Mouse (Mus musculus): ENCODE measurements around the gene Hepacam2. TPM values are rescaled to one million over a fixed set of nuclear protein-coding genes. Genes with fewer than 3 reads are reported as not detected.
"Not testable (repeated sequence)": the region's sequence is repeated elsewhere in the genome, so short reads cannot be mapped to it uniquely, and the experiment has no call there.

Gene Hepacam2
- polyA plus RNA-seq, 1 experiment = 41.7 TPM

DNA sequence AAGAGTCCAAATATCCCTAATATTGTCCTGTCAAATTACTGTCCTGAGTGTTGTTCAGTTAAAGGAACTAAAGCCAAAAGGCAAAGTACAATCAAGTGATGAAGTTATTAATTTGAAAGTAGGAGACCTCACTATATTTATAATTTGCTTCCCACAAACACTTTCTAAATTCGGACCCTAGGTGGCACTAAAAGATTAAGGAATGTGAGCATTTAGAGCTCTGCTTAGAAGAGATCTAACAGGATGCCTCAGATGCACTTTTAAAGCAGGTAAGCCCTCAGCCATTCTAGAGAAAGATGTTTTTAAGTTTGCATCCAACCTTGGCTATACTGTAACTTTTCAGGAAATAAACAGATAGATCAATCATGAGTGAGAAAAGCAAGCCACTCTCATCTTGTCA is 54.2 kb downstream of the Hepacam2 start:
- Histone ChIP-seq H3K4me1 (ENCODE audit: control insufficient read depth, insufficient read depth, insufficient read length, low read length) (no peaks in the 10 kb centered on the region), H3K27ac (ENCODE audit: insufficient read depth, low read depth, low read length) (no peak overlapping the region), H3K36me3 (ENCODE audit: control insufficient read depth, insufficient read depth, low read length) (no peaks in the 10 kb centered on the region), H3K27me3 (ENCODE audit: control insufficient read depth, insufficient read depth, low read length) (no peaks in the 10 kb centered on the region), H3K4me3 (ENCODE audit: low read depth, low read length) (no peak overlapping the region)
- no peak for TF ChIP-seq CTCF (IDR thresholded peaks at IDR 0.05; ENCODE audit: extremely low read depth, insufficient read length, insufficient replicate concordance, low read depth, low read length)
- TF ChIP-seq POLR2A (IDR thresholded peaks at IDR 0.05; ENCODE audit: low read depth, low read length) = no peak
- 16% methylated on average over 1 of the region's 1 CpGs for WGBS

DNA sequence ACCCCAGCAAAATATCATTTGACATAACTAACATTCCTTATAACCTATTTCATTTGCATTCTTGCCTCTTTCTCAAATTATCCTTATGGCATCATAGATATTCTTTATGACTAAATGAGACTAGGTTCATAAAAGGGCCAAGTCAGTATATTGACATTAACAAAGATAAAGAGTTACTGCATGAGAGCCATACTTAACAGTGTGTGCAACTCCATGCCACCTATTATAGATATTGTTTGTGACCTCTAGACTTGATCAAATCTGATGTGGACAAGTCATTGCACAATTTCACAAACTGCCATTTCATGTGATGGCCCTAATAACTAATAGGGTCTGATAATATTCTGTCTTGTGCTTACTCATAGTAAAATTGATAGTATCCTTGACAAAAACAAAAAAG is 62.0 kb downstream of the Hepacam2 start:
- Histone ChIP-seq H3K36me3 (ENCODE audit: control insufficient read depth, insufficient read depth, low read length) (no peaks in the 10 kb centered on the region), H3K4me3 (ENCODE audit: low read depth, low read length) (no peak overlapping the region), H3K27me3 (ENCODE audit: control insufficient read depth, insufficient read depth, low read length) (no peaks in the 10 kb centered on the region), H3K4me1 (ENCODE audit: control insufficient read depth, insufficient read depth, insufficient read length, low read length) (no peaks in the 10 kb centered on the region), H3K27ac (ENCODE audit: insufficient read depth, low read depth, low read length) (no peak overlapping the region)
- TF ChIP-seq POLR2A (IDR thresholded peaks at IDR 0.05; ENCODE audit: low read depth, low read length) = no peak
- TF ChIP-seq CTCF (IDR thresholded peaks at IDR 0.05; ENCODE audit: extremely low read depth, insufficient read length, insufficient replicate concordance, low read depth, low read length) = no peak

DNA sequence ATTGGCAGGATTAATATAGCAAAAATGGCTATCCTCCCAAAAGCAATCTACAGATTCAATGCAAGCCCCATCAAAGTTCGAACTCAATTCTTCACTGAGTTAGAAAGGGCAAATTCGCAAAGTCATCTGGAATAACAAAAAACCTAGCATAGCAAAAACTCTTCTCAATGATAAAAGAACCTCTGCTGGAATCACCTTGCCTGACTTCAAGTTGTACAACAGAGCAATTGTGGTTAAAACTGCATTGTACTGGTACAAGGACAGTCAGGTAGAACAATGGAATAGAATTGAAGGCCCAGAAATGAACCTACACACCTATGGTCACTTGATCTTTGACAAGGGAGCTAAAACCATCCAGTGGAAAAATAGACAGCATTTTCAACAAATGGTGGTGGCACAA is 67.1 kb downstream of the Hepacam2 start:
- 91% methylated on average over 2 of the region's 2 CpGs for WGBS
- not testable (repeated sequence) for H3K27me3 ChIP-seq (ENCODE audit: control insufficient read depth, insufficient read depth, low read length); H3K4me1 ChIP-seq (ENCODE audit: control insufficient read depth, insufficient read depth, insufficient read length, low read length); H3K36me3 ChIP-seq (ENCODE audit: control insufficient read depth, insufficient read depth, low read length); H3K27ac ChIP-seq (ENCODE audit: insufficient read depth, low read depth, low read length); H3K4me3 ChIP-seq (ENCODE audit: low read depth, low read length)

DNA sequence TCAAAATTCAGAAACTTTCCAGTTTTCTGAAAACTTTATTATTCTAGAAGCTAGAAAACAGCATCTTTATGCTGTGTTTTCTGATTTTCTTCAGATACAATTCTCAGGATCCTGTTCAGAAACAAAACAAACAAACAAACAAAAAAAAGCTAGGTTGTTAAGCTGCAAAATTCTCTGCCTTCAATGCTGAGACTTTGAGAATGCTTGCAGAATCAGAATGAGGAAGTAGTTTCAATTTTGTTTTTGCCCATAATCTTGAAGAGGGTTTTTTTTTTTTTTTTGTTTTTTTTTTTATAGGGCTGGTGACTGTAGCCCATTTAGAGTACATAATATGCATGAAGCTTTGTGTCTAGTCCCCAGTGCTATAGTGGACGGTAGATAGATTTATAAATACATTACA is 71.1 kb downstream of the Hepacam2 start:
- no peaks in the 10 kb centered on the region for H3K36me3 ChIP-seq (ENCODE audit: control insufficient read depth, insufficient read depth, low read length)
- H3K27me3 ChIP-seq (ENCODE audit: control insufficient read depth, insufficient read depth, low read length) = no peaks in the 10 kb centered on the region
- no peak overlapping the region for H3K4me3 ChIP-seq (ENCODE audit: low read depth, low read length)
- no peaks in the 10 kb centered on the region for H3K4me1 ChIP-seq (ENCODE audit: control insufficient read depth, insufficient read depth, insufficient read length, low read length)
- WGBS = 56% methylated on average over 1 of the region's 1 CpGs
- H3K27ac ChIP-seq (ENCODE audit: insufficient read depth, low read depth, low read length) = no peak overlapping the region
- TF ChIP-seq CTCF (IDR thresholded peaks at IDR 0.05; ENCODE audit: extremely low read depth, insufficient read length, insufficient replicate concordance, low read depth, low read length) (no peak), POLR2A (IDR thresholded peaks at IDR 0.05; ENCODE audit: low read depth, low read length) (no peak)

DNA sequence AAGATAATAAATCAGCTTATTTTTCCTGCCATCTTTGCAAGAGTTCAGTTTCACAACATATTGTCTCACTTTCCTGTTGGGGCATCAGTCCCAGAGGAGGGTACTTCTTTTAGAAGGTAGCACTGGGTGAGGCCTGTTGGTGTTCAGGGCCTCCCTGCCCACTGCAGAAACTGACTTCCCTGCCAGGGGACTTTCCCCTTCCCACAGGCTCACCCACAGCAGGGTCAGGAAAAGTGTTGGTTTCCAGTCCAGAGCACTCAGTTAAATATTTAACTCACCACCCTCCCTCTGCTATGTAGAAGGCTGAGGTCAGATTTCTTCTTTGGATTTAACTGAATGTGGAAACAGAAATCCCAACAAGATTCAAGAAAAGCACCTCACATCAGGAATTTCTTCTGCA is 72.8 kb downstream of the Hepacam2 start:
- H3K27ac ChIP-seq (ENCODE audit: insufficient read depth, low read depth, low read length); H3K27me3 ChIP-seq (ENCODE audit: control insufficient read depth, insufficient read depth, low read length); H3K4me1 ChIP-seq (ENCODE audit: control insufficient read depth, insufficient read depth, insufficient read length, low read length); H3K36me3 ChIP-seq (ENCODE audit: control insufficient read depth, insufficient read depth, low read length); H3K4me3 ChIP-seq (ENCODE audit: low read depth, low read length): not testable (repeated sequence)

DNA sequence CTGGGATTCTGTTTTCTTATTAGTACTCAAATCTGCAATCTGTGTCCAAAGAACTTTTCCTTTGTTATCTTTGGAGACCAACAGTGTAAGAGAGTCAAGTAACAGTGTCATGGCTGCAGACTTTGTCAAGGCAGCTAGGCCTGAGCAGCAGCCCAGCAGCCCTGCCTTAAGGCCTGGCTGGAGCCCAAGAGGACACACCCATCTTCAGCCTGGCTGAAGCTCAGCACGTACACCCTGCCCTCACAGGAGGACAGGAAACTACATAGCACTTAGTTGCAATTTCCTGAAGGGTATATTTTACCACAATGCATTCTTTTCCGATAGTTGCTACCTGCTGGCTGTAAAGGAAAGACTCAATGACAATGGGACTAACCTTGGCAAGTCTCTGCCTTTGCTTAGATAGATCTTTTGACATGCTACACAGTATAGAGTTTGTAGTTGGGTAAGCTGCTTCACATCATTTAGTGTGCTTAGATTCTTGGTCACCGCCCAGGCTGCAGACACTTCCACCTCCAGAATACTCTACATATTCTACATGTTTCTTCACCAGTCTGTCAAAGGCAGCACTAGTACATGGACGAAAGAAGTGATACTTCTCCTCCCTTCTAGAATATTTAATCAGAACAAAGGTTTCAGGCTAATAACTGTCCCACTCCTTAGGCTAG is 73.4 kb downstream of the Hepacam2 start:
- H3K27ac ChIP-seq (ENCODE audit: insufficient read depth, low read depth, low read length); H3K4me3 ChIP-seq (ENCODE audit: low read depth, low read length); H3K36me3 ChIP-seq (ENCODE audit: control insufficient read depth, insufficient read depth, low read length); H3K27me3 ChIP-seq (ENCODE audit: control insufficient read depth, insufficient read depth, low read length); H3K4me1 ChIP-seq (ENCODE audit: control insufficient read depth, insufficient read depth, insufficient read length, low read length): not testable (repeated sequence)
- 0% methylated on average over 1 of the region's 4 CpGs for WGBS

Other genes starting within 250 kb of the Hepacam2 start
- 0.34 and 1.0 TPM in 2 replicates for gene Samd9l, start 98.7 kb downstream of the Hepacam2 start, polyA plus RNA-seq (2012; rRNA removed)
- gene Vps50, start 84 bp upstream of the Hepacam2 start, polyA plus RNA-seq (2012; rRNA removed) = 0.48 and 0.86 TPM in 2 replicates

Data from small intestine, adult 2 months (tissue).